Mouse (Mus musculus) embryonic facial prominence, embryonic 11.5 days (tissue): Measurements from ENCODE around the gene Srxn1. TPM values are rescaled to one million over a fixed set of nuclear protein-coding genes. Genes with fewer than 3 reads are reported as not detected.

Source experiments
- ATAC-seq: fragments of 200-750 bp; cut with Nextera tagmentation; replicated peaks from 2 replicates; pipeline ENCODE4 v1.8.0; 2017; ENCODE audit warnings: low read depth; ENCODE audit not compliant: insufficient number of reproducible peaks, low FRiP score, low TSS enrichment
- DNase-seq: peaks from one replicate; pipeline ENCODE4 v3.0.0-alpha.2; 2015; ENCODE audit warnings: low spot score
- H3K27ac ChIP-seq: fragments of 300-500 bp; sonication (generic); replicated peaks from 2 replicates; pipeline ENCODE4 v1.5.1; 2014; ENCODE audit warnings: mild to moderate bottlenecking, low read depth, low read length, control low read depth
- H3K27me3 ChIP-seq: fragments of 300-500 bp; sonication (generic); 2 replicates; pipeline ENCODE4 v1.6.1; 2014; ENCODE audit warnings: mild to moderate bottlenecking, low read length, moderate library complexity, mixed read lengths; ENCODE audit not compliant: control insufficient read depth, insufficient read depth
- H3K36me3 ChIP-seq: fragments of 300-500 bp; sonication (generic); replicated peaks from 2 replicates; pipeline ENCODE4 v1.6.1; 2014; ENCODE audit warnings: low read depth, mild to moderate bottlenecking, low read length, moderate library complexity, mixed read lengths; ENCODE audit not compliant: control insufficient read depth, insufficient read depth
- H3K4me1 ChIP-seq: fragments of 300-500 bp; sonication (generic); 2 replicates; pipeline ENCODE4 v1.6.1; 2014; ENCODE audit warnings: low read length, mixed read lengths; ENCODE audit not compliant: control insufficient read depth, insufficient read depth
- H3K4me2 ChIP-seq: fragments of 300-500 bp; sonication (generic); 2 replicates; pipeline ENCODE4 v1.6.1; 2014; ENCODE audit warnings: low read depth, mild to moderate bottlenecking, control low read depth, low read length, moderate library complexity
- H3K4me3 ChIP-seq: fragments of 300-500 bp; sonication (generic); 2 replicates; pipeline ENCODE4 v1.5.1; 2014; ENCODE audit warnings: low read depth, low read length, control low read depth
- H3K9ac ChIP-seq: fragments of 300-500 bp; sonication (generic); replicated peaks from 2 replicates; pipeline ENCODE4 v1.6.1; 2014; ENCODE audit warnings: mild to moderate bottlenecking, control low read depth, low read length
- H3K9me3 ChIP-seq: fragments of 300-500 bp; sonication (generic); replicated peaks from 2 replicates; pipeline ENCODE4 v1.6.1; 2016; ENCODE audit warnings: mild to moderate bottlenecking, low read length, inconsistent platforms, mixed read lengths; ENCODE audit not compliant: control insufficient read depth
- WGBS: fragments of 180-500 bp; shearing (Covaris S2); extraction: QIAGEN DNeasy Blood & Tissue Kit; methylation state at CpG from one replicate; pipeline ENCODE4 v1.1.7; 2014; 5-methylcytosine and 5-hydroxymethylcytosine counted together
- polyA plus RNA-seq: library from polyadenylated mRNA; unstranded; fragments of >200 nt; fragmentation: Nextera tagmentation; extraction: Ambion mirVana; gene quantifications from 2 replicates; pipeline ENCODE4 v1.2.1, GENCODE M21; 2014

Gene Srxn1
- polyA plus RNA-seq, 1 experiment from 2014 or later, result 10.0 TPM

- Histone ChIP-seq H3K4me1 (no peaks in the 10 kb centered on the region), H3K4me2 (peak overlapping the region; percentile 88), H3K27me3 (no peaks in the 10 kb centered on the region), H3K27ac (no peak overlapping the region), H3K4me3 (peak overlapping the region; percentile 64), H3K36me3 (no peaks in the 10 kb centered on the region), H3K9ac (peak overlapping the region; percentile 81), H3K9me3 (no peaks in the 10 kb centered on the region)
- 18% methylated on average over 17 of the region's 17 CpGs for WGBS
- DNase-seq, result peak; percentile 29
- 0 out of 2 replicates have a peak, but pooled peaks have one; percentile 27 for ATAC-seq
Observed at GRCm38 (mm10) chr2:152104711-152105317, 502 bp upstream of the Srxn1 start.

- H3K4me2 ChIP-seq, result peak overlapping the region; percentile 88
- 86% methylated on average over 3 of the region's 3 CpGs for WGBS
- H3K4me3 ChIP-seq, result peak overlapping the region; percentile 64
- ATAC-seq (no peak), DNase-seq (no peak)
- no peak overlapping the region for H3K9ac ChIP-seq
- no peak overlapping the region for H3K27ac ChIP-seq
- H3K36me3 ChIP-seq, result no peaks in the 10 kb centered on the region
- no peaks in the 10 kb centered on the region for H3K4me1 ChIP-seq
- H3K9me3 ChIP-seq, result no peaks in the 10 kb centered on the region
- no peaks in the 10 kb centered on the region for H3K27me3 ChIP-seq
Observed at GRCm38 (mm10) chr2:152106225-152106595, 894 bp downstream of the Srxn1 start.

GRCm38 (mm10) chr2:152106597-152106996, 1.3 kb downstream of the Srxn1 start:
- Histone ChIP-seq H3K4me2 (no peak overlapping the region; the same call in 1 of the 2 replicates), H3K4me1 (no peaks in the 10 kb centered on the region), H3K9me3 (no peaks in the 10 kb centered on the region), H3K36me3 (no peaks in the 10 kb centered on the region), H3K27ac (no peak overlapping the region), H3K4me3 (no peak overlapping the region), H3K9ac (no peak overlapping the region), H3K27me3 (no peaks in the 10 kb centered on the region)
- ATAC-seq (no peak), DNase-seq (no peak)
- WGBS, result 92% methylated on average over 10 of the region's 10 CpGs

- no peak overlapping the region for H3K27ac ChIP-seq
- no peak overlapping the region for H3K4me3 ChIP-seq
- no peaks in the 10 kb centered on the region for H3K27me3 ChIP-seq
- 81% methylated on average over 7 of the region's 7 CpGs for WGBS
- H3K4me2 ChIP-seq, result no peak overlapping the region
- no peaks in the 10 kb centered on the region; the same call in 1 of the 2 replicates for H3K4me1 ChIP-seq
- no peak for DNase-seq
- H3K9ac ChIP-seq, result no peak overlapping the region
- ATAC-seq, result no peak
- no peaks in the 10 kb centered on the region for H3K36me3 ChIP-seq
- H3K9me3 ChIP-seq, result no peaks in the 10 kb centered on the region
Observed at GRCm38 (mm10) chr2:152108702-152109101, 3.4 kb downstream of the Srxn1 start.

- ATAC-seq, result no peak
- WGBS, result 78% methylated on average over 5 of the region's 5 CpGs
- Histone ChIP-seq H3K4me2 (no peak overlapping the region), H3K4me1 (peaks cover 3% of the 10 kb centered on the region), H3K4me3 (no peak overlapping the region), H3K27me3 (no peaks in the 10 kb centered on the region), H3K9ac (no peak overlapping the region), H3K9me3 (no peaks in the 10 kb centered on the region), H3K36me3 (no peaks in the 10 kb centered on the region), H3K27ac (no peak overlapping the region)
- no peak for DNase-seq
Observed at GRCm38 (mm10) chr2:152109386-152109785, 4.1 kb downstream of the Srxn1 start.

- Histone ChIP-seq H3K27ac (no peak overlapping the region), H3K9me3 (no peaks in the 10 kb centered on the region), H3K36me3 (no peaks in the 10 kb centered on the region), H3K4me2 (no peak overlapping the region), H3K4me3 (no peak overlapping the region), H3K9ac (no peak overlapping the region), H3K4me1 (peaks cover 9% of the 10 kb centered on the region), H3K27me3 (no peaks in the 10 kb centered on the region)
- ATAC-seq (no peak), DNase-seq (no peak)
- 66% methylated on average over 2 of the region's 2 CpGs for WGBS
Observed at GRCm38 (mm10) chr2:152111311-152111710, 6.0 kb downstream of the Srxn1 start.

GRCm38 (mm10) chr2:152111920-152112319, 6.6 kb downstream of the Srxn1 start:
- Histone ChIP-seq H3K27me3 (no peaks in the 10 kb centered on the region), H3K9ac (no peak overlapping the region), H3K36me3 (no peaks in the 10 kb centered on the region), H3K4me2 (no peak overlapping the region), H3K27ac (no peak overlapping the region), H3K9me3 (no peaks in the 10 kb centered on the region), H3K4me1 (peaks cover 9% of the 10 kb centered on the region), H3K4me3 (no peak overlapping the region)
- 6% methylated on average over 7 of the region's 7 CpGs for WGBS
- ATAC-seq, result peak; percentile 75
- peak; percentile 96 for DNase-seq

GRCm38 (mm10) chr2:152112490-152112889, 7.2 kb downstream of the Srxn1 start:
- no peak overlapping the region for H3K27ac ChIP-seq
- ATAC-seq (no peak), DNase-seq (no peak)
- H3K9me3 ChIP-seq, result no peaks in the 10 kb centered on the region
- H3K4me1 ChIP-seq, result peaks cover 9% of the 10 kb centered on the region
- H3K27me3 ChIP-seq, result no peaks in the 10 kb centered on the region
- no peaks in the 10 kb centered on the region for H3K36me3 ChIP-seq
- no peak overlapping the region for H3K9ac ChIP-seq
- WGBS, result 78% methylated on average over 5 of the region's 5 CpGs
- H3K4me2 ChIP-seq, result no peak overlapping the region
- H3K4me3 ChIP-seq, result no peak overlapping the region
